Mouse (Mus musculus) midbrain, embryonic 12.5 days (tissue): ENCODE results near the gene Tesk2. TPM values are rescaled to one million over a fixed set of nuclear protein-coding genes. Genes with fewer than 3 reads are reported as not detected.
"Not testable (repeated sequence)": the region's sequence is repeated elsewhere in the genome, so short reads cannot be mapped to it uniquely, and the experiment has no call there.

Experiments
- ATAC-seq: fragments of 200-750 bp; cut with Nextera tagmentation; 2 replicates; pipeline ENCODE4 v1.8.0; 2017; ENCODE audit warnings: low read depth, moderate TSS enrichment, moderate library complexity; ENCODE audit not compliant: low FRiP score
- H3K27ac ChIP-seq: fragments of 300-500 bp; sonication (generic); replicated peaks from 2 replicates; pipeline ENCODE4 v1.5.1; 2016; ENCODE audit warnings: mild to moderate bottlenecking
- H3K27me3 ChIP-seq: fragments of 300-500 bp; sonication (generic); 2 replicates; pipeline ENCODE4 v1.6.1; 2016; ENCODE audit warnings: mild to moderate bottlenecking
- H3K36me3 ChIP-seq: fragments of 300-500 bp; sonication (generic); 2 replicates; pipeline ENCODE4 v1.6.1; 2016
- H3K4me1 ChIP-seq: fragments of 300-500 bp; sonication (generic); 2 replicates; pipeline ENCODE4 v1.6.1; 2016
- H3K4me2 ChIP-seq: fragments of 300-500 bp; sonication (generic); replicated peaks from 2 replicates; pipeline ENCODE4 v1.6.1; 2016; ENCODE audit warnings: mild to moderate bottlenecking, moderate library complexity
- H3K4me3 ChIP-seq: fragments of 300-500 bp; sonication (generic); 2 replicates; pipeline ENCODE4 v1.5.1; 2016; ENCODE audit warnings: mild to moderate bottlenecking
- H3K9ac ChIP-seq: fragments of 300-500 bp; sonication (generic); replicated peaks from 2 replicates; pipeline ENCODE4 v1.6.1; 2016; ENCODE audit warnings: mild to moderate bottlenecking, moderate library complexity
- H3K9me3 ChIP-seq: fragments of 300-500 bp; sonication (generic); 2 replicates; pipeline ENCODE4 v1.6.1; 2016; ENCODE audit warnings: mild to moderate bottlenecking
- WGBS: fragments of 180-500 bp; shearing (Covaris S2); methylation state at CpG from one replicate; pipeline ENCODE4 v1.1.7; 2016; 5-methylcytosine and 5-hydroxymethylcytosine counted together
- polyA plus RNA-seq: library from polyadenylated mRNA; unstranded; fragments of >200 nt; fragmentation: Nextera tagmentation; extraction: Ambion mirVana; gene quantifications from 2 replicates; pipeline ENCODE4 v1.2.1, GENCODE M21; 2016

The Tesk2 gene
- polyA plus RNA-seq: 5.3 and 5.7 TPM in 2 replicates

GRCm38 (mm10) chr4:116720343-116721097 lies at the start of gene Tesk2:
TSS of gene Tesk2 (plus strand) at chr4:116720948.
- H3K27ac ChIP-seq: peak within 1 kb of the TSS; percentile 77
- H3K9ac ChIP-seq: peak within 1 kb of the TSS; percentile 81
- peaks cover 13% of the 10 kb centered on the region; the same call in 1 of the 2 replicates for H3K27me3 ChIP-seq
- WGBS: 2% methylated on average over 34 of the region's 34 CpGs
- peak within 1 kb of the TSS; percentile 95 for H3K4me2 ChIP-seq
- peaks cover 13% of the 10 kb centered on the region for H3K4me1 ChIP-seq
- peaks cover 6% of the 10 kb centered on the region; the same call in 1 of the 2 replicates for H3K36me3 ChIP-seq
- H3K9me3 ChIP-seq: no peaks in the 10 kb centered on the region
- ATAC-seq: peak; percentile 98
- H3K4me3 ChIP-seq: peak within 1 kb of the TSS; percentile 83

DNA sequence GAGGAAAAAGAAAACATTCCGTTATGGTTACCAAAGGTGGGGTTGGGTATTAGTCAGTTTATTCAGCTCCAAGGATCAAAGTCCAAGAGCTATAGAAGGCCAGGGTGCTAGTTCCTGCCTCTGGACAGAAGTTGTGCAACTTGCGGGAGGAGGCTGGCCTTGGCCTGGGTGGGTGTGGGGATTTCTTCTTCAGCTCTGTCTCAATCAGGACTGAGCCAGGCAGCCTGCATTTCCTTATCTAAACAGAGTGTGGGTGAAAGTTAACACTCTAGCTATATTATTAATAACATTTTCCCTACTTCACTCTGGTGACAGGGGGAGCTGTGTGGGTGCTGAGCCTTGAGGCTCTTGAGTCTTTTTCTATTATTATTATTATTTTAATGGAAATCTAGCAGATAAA lies 48.0 kb upstream of the Tesk2 start:
- Histone ChIP-seq H3K4me1 (no peaks in the 10 kb centered on the region), H3K27me3 (no peaks in the 10 kb centered on the region), H3K27ac (no peak overlapping the region), H3K9ac (no peak overlapping the region), H3K4me3 (no peak overlapping the region), H3K36me3 (no peaks in the 10 kb centered on the region), H3K4me2 (no peak overlapping the region), H3K9me3 (no peaks in the 10 kb centered on the region)
- WGBS: 82% methylated on average over 2 of the region's 2 CpGs
- ATAC-seq: no peak

- H3K27me3 ChIP-seq, H3K36me3 ChIP-seq, H3K27ac ChIP-seq, H3K4me2 ChIP-seq, H3K9me3 ChIP-seq, ATAC-seq, H3K9ac ChIP-seq, H3K4me3 ChIP-seq, H3K4me1 ChIP-seq: not testable (repeated sequence)
- 91% methylated on average over 6 of the region's 6 CpGs for WGBS
These were observed 46.0 kb upstream of the Tesk2 start for GRCm38 (mm10) chr4:116674761-116675160.

DNA sequence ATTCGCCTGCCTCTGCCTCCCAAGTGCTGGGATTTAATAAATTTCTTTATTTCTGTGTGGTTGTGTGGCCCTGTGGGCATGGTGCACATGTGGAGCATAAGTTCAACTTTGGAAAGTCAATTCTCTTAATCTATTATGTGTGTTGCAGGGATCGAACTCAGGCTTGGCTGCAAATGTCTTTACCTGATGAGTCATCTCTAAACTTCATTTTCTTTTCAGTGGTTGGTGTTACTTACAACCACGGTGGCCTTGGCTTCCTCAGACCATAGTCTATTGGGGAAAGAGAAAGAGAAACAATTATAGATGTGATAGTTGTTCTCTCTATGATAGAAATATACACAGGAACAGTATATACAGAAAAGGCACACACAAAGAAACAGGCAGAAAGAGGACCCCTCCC lies 44.7 kb upstream of the Tesk2 start:
- H3K27me3 ChIP-seq: no peaks in the 10 kb centered on the region
- no peaks in the 10 kb centered on the region for H3K4me1 ChIP-seq
- H3K9ac ChIP-seq: no peak overlapping the region
- H3K27ac ChIP-seq: no peak overlapping the region
- WGBS: 87% methylated on average over 3 of the region's 3 CpGs
- H3K36me3 ChIP-seq: no peaks in the 10 kb centered on the region
- no peak overlapping the region for H3K4me3 ChIP-seq
- no peak overlapping the region for H3K4me2 ChIP-seq
- ATAC-seq: no peak
- H3K9me3 ChIP-seq: no peaks in the 10 kb centered on the region

- Histone ChIP-seq H3K27ac (no peak overlapping the region), H3K9me3 (no peaks in the 10 kb centered on the region), H3K36me3 (no peaks in the 10 kb centered on the region), H3K27me3 (no peaks in the 10 kb centered on the region), H3K9ac (no peak overlapping the region), H3K4me3 (no peak overlapping the region), H3K4me2 (no peak overlapping the region), H3K4me1 (no peaks in the 10 kb centered on the region)
- WGBS: 82% methylated on average over 1 of the region's 1 CpGs
- ATAC-seq: no peak
These were observed 42.9 kb upstream of the Tesk2 start for GRCm38 (mm10) chr4:116677808-116678207.

DNA sequence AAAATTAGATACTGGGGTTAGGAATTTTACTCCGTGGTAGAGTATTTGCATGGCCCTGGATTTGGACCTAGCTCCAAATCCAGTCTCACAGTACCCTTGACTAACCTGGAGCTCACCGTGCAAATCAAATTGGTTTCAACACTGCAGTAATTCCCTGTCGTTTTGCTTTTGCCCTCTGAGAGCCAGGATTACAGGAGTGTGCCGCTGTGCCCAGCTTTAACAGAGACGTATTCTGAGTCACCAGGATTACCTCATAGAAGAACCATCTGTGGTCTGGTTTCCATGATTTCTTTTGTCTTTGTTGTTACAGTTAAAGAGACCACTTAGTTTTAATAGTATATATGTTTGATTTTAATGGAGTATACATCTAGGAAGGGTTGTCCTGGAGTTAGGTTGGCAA lies 41.6 kb upstream of the Tesk2 start:
- no peak for ATAC-seq
- Histone ChIP-seq H3K4me3 (no peak overlapping the region), H3K27me3 (no peaks in the 10 kb centered on the region), H3K9ac (no peak overlapping the region), H3K27ac (no peak overlapping the region), H3K9me3 (no peaks in the 10 kb centered on the region), H3K4me2 (no peak overlapping the region), H3K4me1 (no peaks in the 10 kb centered on the region), H3K36me3 (no peaks in the 10 kb centered on the region)
- 69% methylated on average over 5 of the region's 5 CpGs for WGBS

DNA sequence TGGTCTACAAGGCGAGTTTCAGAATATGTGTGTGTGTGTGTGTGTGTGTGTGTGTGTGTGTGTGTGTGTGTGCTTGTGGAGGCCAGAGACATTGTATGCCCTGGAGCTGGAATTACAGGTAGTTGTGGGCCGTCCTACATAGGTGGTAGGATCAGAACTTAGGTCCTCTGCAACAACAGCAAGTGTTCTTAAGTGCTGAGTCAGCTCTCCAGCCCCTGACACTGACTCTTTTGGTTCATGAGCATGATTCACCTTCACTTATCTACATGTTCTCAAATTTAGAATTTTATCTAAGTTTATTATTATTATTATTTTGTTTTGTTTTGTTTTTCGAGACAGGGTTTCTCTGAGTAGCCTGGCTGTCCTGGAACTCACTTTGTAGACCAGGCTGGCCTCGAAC lies 40.2 kb upstream of the Tesk2 start:
- H3K9me3 ChIP-seq, H3K36me3 ChIP-seq, H3K4me2 ChIP-seq, H3K27ac ChIP-seq, H3K4me3 ChIP-seq, ATAC-seq, H3K4me1 ChIP-seq, H3K9ac ChIP-seq, H3K27me3 ChIP-seq: not testable (repeated sequence)
- WGBS: 87% methylated on average over 4 of the region's 4 CpGs

GRCm38 (mm10) chr4:116683957-116684356 lies 36.8 kb upstream of the Tesk2 start:
- 92% methylated on average over 4 of the region's 4 CpGs for WGBS
- no peak overlapping the region for H3K9ac ChIP-seq

GRCm38 (mm10) chr4:116684665-116685064 lies 36.1 kb upstream of the Tesk2 start:
- peaks cover 21% of the 10 kb centered on the region for H3K4me1 ChIP-seq
- 80% methylated on average over 2 of the region's 2 CpGs for WGBS
- peak overlapping the region; percentile 68 for H3K4me3 ChIP-seq
- no peaks in the 10 kb centered on the region for H3K9me3 ChIP-seq
- H3K27ac ChIP-seq: peak overlapping the region; percentile 88
- H3K36me3 ChIP-seq: peaks cover 11% of the 10 kb centered on the region; the same call in 1 of the 2 replicates
- no peak for ATAC-seq
- H3K27me3 ChIP-seq: no peaks in the 10 kb centered on the region
- peak overlapping the region; percentile 65; the same call in 1 of the 2 replicates for H3K9ac ChIP-seq
- H3K4me2 ChIP-seq: peak overlapping the region; percentile 64

More at GRCm38 (mm10) chr4:116683957-116684356, 36.8 kb upstream of the Tesk2 start:
- Histone ChIP-seq H3K9me3 (no peaks in the 10 kb centered on the region), H3K27ac (no peak overlapping the region), H3K4me2 (no peak overlapping the region), H3K36me3 (peaks cover 4% of the 10 kb centered on the region; the same call in 1 of the 2 replicates), H3K4me3 (no peak overlapping the region), H3K4me1 (peaks cover 21% of the 10 kb centered on the region), H3K27me3 (no peaks in the 10 kb centered on the region)
- no peak for ATAC-seq

DNA sequence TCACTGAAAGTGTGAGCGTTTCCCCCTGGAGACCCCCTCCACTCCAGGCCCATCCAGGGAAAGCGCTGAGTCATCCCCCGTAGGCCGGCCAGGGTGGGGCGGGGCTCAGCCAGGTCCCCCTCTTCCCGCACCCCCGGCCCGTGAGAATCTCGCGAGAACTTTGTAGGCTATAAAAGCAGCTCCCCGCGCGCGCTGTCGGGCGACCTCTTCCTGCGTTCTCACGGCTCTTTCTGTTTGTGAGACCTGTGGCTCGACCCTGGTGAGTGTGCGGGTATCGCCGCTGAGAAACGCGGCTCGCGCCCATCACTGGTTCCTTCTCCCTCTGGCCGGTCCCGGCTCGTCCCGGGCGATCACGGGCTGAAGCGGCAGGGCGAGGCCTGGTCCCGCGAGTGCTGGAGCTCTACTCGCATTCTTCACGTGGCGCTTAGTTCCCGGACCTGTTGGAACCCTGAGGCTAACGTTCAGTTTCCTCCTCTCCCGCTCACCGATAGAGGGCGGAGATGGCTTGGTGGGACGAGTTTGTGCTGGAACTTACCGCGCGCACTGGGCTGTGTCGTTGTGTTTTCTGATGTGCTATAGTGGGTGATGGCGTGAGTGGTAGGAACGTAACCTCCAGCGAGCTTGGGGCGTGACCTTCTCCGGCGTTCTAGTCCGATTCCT lies 35.2 kb upstream of the Tesk2 start, which contains the start of gene Prdx1:
Gene Prdx1, plus strand, starts transcription at position 143 of the 660 bp plus-strand sequence.
- Histone ChIP-seq H3K4me3 (peak within 1 kb of the TSS; percentile 68), H3K9me3 (no peaks in the 10 kb centered on the region), H3K36me3 (peaks cover 18% of the 10 kb centered on the region; the same call in 1 of the 2 replicates), H3K4me1 (peaks cover 21% of the 10 kb centered on the region), H3K9ac (peak within 1 kb of the TSS; percentile 65), H3K4me2 (peak within 1 kb of the TSS; percentile 64), H3K27me3 (no peaks in the 10 kb centered on the region), H3K27ac (peak within 1 kb of the TSS; percentile 88)
- ATAC-seq: peak; percentile 98
- under 1% methylated on average over 56 of the region's 56 CpGs for WGBS

DNA sequence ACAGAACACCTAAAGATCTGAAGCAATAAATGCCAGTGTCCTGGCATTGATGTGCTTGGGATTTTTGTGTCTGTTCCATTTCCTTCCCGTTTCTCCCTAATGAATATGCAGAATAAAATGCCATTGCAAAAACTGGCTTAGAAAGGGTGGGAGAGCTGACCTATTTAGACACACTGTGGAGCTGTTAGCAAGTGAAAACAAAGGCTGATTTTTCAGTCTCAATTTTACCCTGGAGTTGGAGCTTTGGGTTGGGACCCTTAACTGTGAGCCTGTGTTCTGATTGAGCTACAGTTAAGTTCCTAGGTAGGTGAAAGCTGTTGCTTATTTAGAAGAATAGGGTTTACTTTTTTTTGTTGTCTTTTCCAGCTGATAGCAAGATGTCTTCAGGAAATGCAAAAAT lies 33.7 kb upstream of the Tesk2 start:
- WGBS: 31% methylated on average over 1 of the region's 1 CpGs
- Histone ChIP-seq H3K4me2 (peak overlapping the region; percentile 64), H3K4me3 (peak overlapping the region; percentile 68), H3K9ac (peak overlapping the region; percentile 65; the same call in 1 of the 2 replicates), H3K36me3 (peaks cover 31% of the 10 kb centered on the region), H3K4me1 (peaks cover 21% of the 10 kb centered on the region), H3K27ac (no peak overlapping the region), H3K27me3 (no peaks in the 10 kb centered on the region), H3K9me3 (no peaks in the 10 kb centered on the region)
- ATAC-seq: no peak

DNA sequence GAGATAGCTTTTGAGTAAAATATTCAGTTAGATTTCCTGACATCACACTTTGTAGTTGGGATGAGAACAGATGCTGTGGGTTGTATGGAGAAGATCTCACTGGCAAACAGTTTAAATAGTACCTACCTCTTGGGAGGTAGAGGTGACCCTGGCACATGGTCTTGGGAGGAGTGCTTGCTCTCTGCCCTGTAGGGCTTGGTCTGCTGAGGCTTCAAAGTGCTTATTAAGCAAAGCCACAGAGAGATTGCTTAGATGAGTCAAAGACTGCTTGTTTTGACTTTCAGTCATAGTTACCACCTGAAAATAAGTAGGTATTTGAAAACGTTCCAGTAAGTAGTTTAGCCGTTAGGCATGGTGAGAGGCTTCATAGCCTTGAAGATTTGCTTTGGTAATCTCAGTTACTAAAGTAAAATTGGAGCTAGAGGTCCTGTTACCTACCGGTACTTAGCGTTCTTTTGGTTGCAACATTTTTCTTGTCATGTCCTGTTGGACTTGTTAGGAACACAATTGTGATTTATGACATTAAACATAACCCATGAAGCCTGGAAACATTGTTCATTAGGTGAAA lies 31.4 kb upstream of the Tesk2 start:
- no peak overlapping the region for H3K4me2 ChIP-seq
- H3K27me3 ChIP-seq: no peaks in the 10 kb centered on the region
- WGBS: 95% methylated on average over 4 of the region's 4 CpGs
- H3K9ac ChIP-seq: no peak overlapping the region
- H3K4me1 ChIP-seq: peaks cover 21% of the 10 kb centered on the region
- H3K9me3 ChIP-seq: no peaks in the 10 kb centered on the region
- no peak overlapping the region for H3K27ac ChIP-seq
- no peak overlapping the region for H3K4me3 ChIP-seq
- H3K36me3 ChIP-seq: peaks cover 52% of the 10 kb centered on the region
- ATAC-seq: no peak
